Comparison of ENCODE assay signal across 19 mouse cellular contexts in genomic region chr2:31449902-31450301, GRCm38 (mm10). TPM values are rescaled to one million over a fixed set of nuclear protein-coding genes. Genes with fewer than 3 reads are reported as not detected.
DNase-seq lines count a peak whose midpoint lies in the region; ATAC-seq and TF ChIP-seq lines count a peak whose summit lies in the region.
"Had no signal": no experiment of that assay in that cellular context is flagged by ENCODE, and none has a peak within 500 bp of the region (broad histone marks: within the 10 kb centered on the region; RNA-seq: fewer than 3 reads in every experiment).

No protein-coding gene starts in this region.

- no peak for TF ChIP-seq CTCF in midbrain, postnatal 0 days (IDR thresholded peaks at IDR 0.05)

- H3K4me2 ChIP-seq in forebrain, embryonic 14.5 days (ENCODE audit: low read length), result no peak overlapping the region
- H3K4me2 ChIP-seq in forebrain, embryonic 16.5 days (ENCODE audit: low read length), result no peak overlapping the region
- no peak overlapping the region for H3K4me2 ChIP-seq in hindbrain, embryonic 12.5 days (replicated peaks)
- no peak overlapping the region for H3K4me2 ChIP-seq in hindbrain, embryonic 11.5 days (replicated peaks; ENCODE audit: low read depth, low read length)
- no peak overlapping the region for H3K4me2 ChIP-seq in midbrain, embryonic 13.5 days (replicated peaks)
- no peak overlapping the region for H3K4me2 ChIP-seq in midbrain, postnatal 0 days (ENCODE audit: low read depth, low read length, poor library complexity, severe bottlenecking)
- H3K4me2 ChIP-seq in neural tube, embryonic 15.5 days, result no peak overlapping the region
- H3K4me2 ChIP-seq: embryonic facial prominence, embryonic 13.5 days; forebrain, embryonic 12.5 days; lung, embryonic 14.5 days; midbrain, embryonic 12.5 days had no signal

- no peak overlapping the region for H3K9ac ChIP-seq in forebrain, embryonic 14.5 days (ENCODE audit: low read length)
- H3K9ac ChIP-seq in forebrain, embryonic 16.5 days (replicated peaks; ENCODE audit: low read depth, low read length), result no peak overlapping the region
- no peak overlapping the region for H3K9ac ChIP-seq in hindbrain, embryonic 12.5 days
- no peak overlapping the region for H3K9ac ChIP-seq in hindbrain, embryonic 11.5 days (ENCODE audit: low read depth, low read length)
- no peak overlapping the region for H3K9ac ChIP-seq in midbrain, embryonic 13.5 days (replicated peaks)
- no peak overlapping the region for H3K9ac ChIP-seq in midbrain, postnatal 0 days (replicated peaks; ENCODE audit: low read length, poor library complexity, severe bottlenecking)
- H3K9ac ChIP-seq in neural tube, embryonic 15.5 days (replicated peaks), result no peak overlapping the region
- H3K9ac ChIP-seq: embryonic facial prominence, embryonic 13.5 days; forebrain, embryonic 12.5 days; liver, embryonic 14.5 days; lung, embryonic 14.5 days; midbrain, embryonic 12.5 days had no signal

- H3K4me3 ChIP-seq in forebrain, embryonic 14.5 days (ENCODE audit: low read depth, low read length), result no peak overlapping the region
- H3K4me3 ChIP-seq in forebrain, embryonic 16.5 days (replicated peaks; ENCODE audit: low read length), result no peak overlapping the region
- no peak overlapping the region for H3K4me3 ChIP-seq in hindbrain, embryonic 12.5 days
- no peak overlapping the region for H3K4me3 ChIP-seq in hindbrain, embryonic 11.5 days (ENCODE audit: low read depth, low read length)
- no peak overlapping the region for H3K4me3 ChIP-seq in midbrain, embryonic 13.5 days (replicated peaks)
- no peak overlapping the region for H3K4me3 ChIP-seq in midbrain, postnatal 0 days (ENCODE audit: low read depth, low read length)
- no peak overlapping the region for H3K4me3 ChIP-seq in neural tube, embryonic 15.5 days (replicated peaks)
- H3K4me3 ChIP-seq: embryonic facial prominence, embryonic 13.5 days; forebrain, embryonic 12.5 days; midbrain, embryonic 12.5 days; myocyte had no signal

- H3K27ac ChIP-seq in forebrain, embryonic 14.5 days (ENCODE audit: low read depth, low read length), result no peak overlapping the region
- H3K27ac ChIP-seq in forebrain, embryonic 16.5 days (ENCODE audit: low read length), result no peak overlapping the region
- no peak overlapping the region; the same call in 1 of the 2 replicates for H3K27ac ChIP-seq in hindbrain, embryonic 12.5 days
- H3K27ac ChIP-seq in hindbrain, embryonic 11.5 days (ENCODE audit: low read depth, low read length), result no peak overlapping the region
- no peak overlapping the region for H3K27ac ChIP-seq in midbrain, embryonic 13.5 days
- H3K27ac ChIP-seq in midbrain, postnatal 0 days (ENCODE audit: low read depth, low read length), result no peak overlapping the region
- peak overlapping the region; percentile 23; the same call in 1 of the 2 replicates for H3K27ac ChIP-seq in neural tube, embryonic 15.5 days (replicated peaks)
- H3K27ac ChIP-seq: embryonic facial prominence, embryonic 13.5 days; kidney, postnatal 0 days; liver, embryonic 14.5 days; midbrain, embryonic 12.5 days had no signal

- peaks cover 18% of the 10 kb centered on the region for H3K4me1 ChIP-seq in forebrain, embryonic 14.5 days (ENCODE audit: control insufficient read depth, insufficient read depth, low read length)
- H3K4me1 ChIP-seq in forebrain, embryonic 16.5 days (replicated peaks; ENCODE audit: control insufficient read depth, insufficient read depth, low read length), result peaks cover 26% of the 10 kb centered on the region
- peaks cover 39% of the 10 kb centered on the region for H3K4me1 ChIP-seq in hindbrain, embryonic 12.5 days
- H3K4me1 ChIP-seq in hindbrain, embryonic 11.5 days (replicated peaks; ENCODE audit: control insufficient read depth, insufficient read depth, low read length), result peaks cover 8% of the 10 kb centered on the region
- H3K4me1 ChIP-seq in midbrain, embryonic 13.5 days (replicated peaks), result peaks cover 30% of the 10 kb centered on the region
- H3K4me1 ChIP-seq in midbrain, postnatal 0 days (ENCODE audit: insufficient read depth, low read length), result peaks cover 4% of the 10 kb centered on the region; the same call in 1 of the 2 replicates
- peaks cover 27% of the 10 kb centered on the region for H3K4me1 ChIP-seq in neural tube, embryonic 15.5 days

- DNase-seq in forebrain, embryonic 14.5 days (ENCODE audit: low spot score), result no peak
- no peak for DNase-seq in hindbrain, embryonic 11.5 days (ENCODE audit: low spot score)
- DNase-seq in midbrain, postnatal 0 days (ENCODE audit: low spot score), result no peak
- DNase-seq in layer of hippocampus, postnatal 25 days (ENCODE audit: extremely low spot score in 1 of 2, low spot score in 1 of 2), result no peak
- DNase-seq: kidney, adult 8-10 months; liver; thymus, adult 18-20 months; thymus, postnatal 25 days had no signal

- no peaks in the 10 kb centered on the region for H3K36me3 ChIP-seq in forebrain, embryonic 14.5 days (ENCODE audit: control insufficient read depth, insufficient read depth, low read length)
- H3K36me3 ChIP-seq in forebrain, embryonic 16.5 days (ENCODE audit: control insufficient read depth, insufficient read depth), result no peaks in the 10 kb centered on the region
- no peaks in the 10 kb centered on the region for H3K36me3 ChIP-seq in hindbrain, embryonic 12.5 days
- H3K36me3 ChIP-seq in hindbrain, embryonic 11.5 days (ENCODE audit: control insufficient read depth, insufficient read depth, low read length), result no peaks in the 10 kb centered on the region
- H3K36me3 ChIP-seq in midbrain, embryonic 13.5 days, result no peaks in the 10 kb centered on the region
- H3K36me3 ChIP-seq in midbrain, postnatal 0 days (ENCODE audit: insufficient read depth, low read length), result no peaks in the 10 kb centered on the region
- H3K36me3 ChIP-seq in neural tube, embryonic 15.5 days, result no peaks in the 10 kb centered on the region
- H3K36me3 ChIP-seq: embryonic facial prominence, embryonic 13.5 days; forebrain, embryonic 12.5 days; midbrain, embryonic 12.5 days had no signal

- H3K9me3 ChIP-seq in forebrain, embryonic 14.5 days (replicated peaks; ENCODE audit: control insufficient read depth, low read length), result no peaks in the 10 kb centered on the region
- no peaks in the 10 kb centered on the region for H3K9me3 ChIP-seq in forebrain, embryonic 16.5 days (ENCODE audit: control insufficient read depth, low read length)
- no peaks in the 10 kb centered on the region for H3K9me3 ChIP-seq in hindbrain, embryonic 12.5 days (replicated peaks)
- H3K9me3 ChIP-seq in hindbrain, embryonic 11.5 days (ENCODE audit: control insufficient read depth, low read length), result no peaks in the 10 kb centered on the region
- no peaks in the 10 kb centered on the region for H3K9me3 ChIP-seq in midbrain, embryonic 13.5 days
- H3K9me3 ChIP-seq in midbrain, postnatal 0 days (ENCODE audit: low read length), result no peaks in the 10 kb centered on the region
- H3K9me3 ChIP-seq in neural tube, embryonic 15.5 days (replicated peaks), result no peaks in the 10 kb centered on the region
- H3K9me3 ChIP-seq: embryonic facial prominence, embryonic 13.5 days; forebrain, embryonic 12.5 days; midbrain, embryonic 12.5 days had no signal

- no peaks in the 10 kb centered on the region for H3K27me3 ChIP-seq in forebrain, embryonic 14.5 days (replicated peaks; ENCODE audit: control insufficient read depth, insufficient read depth, low read length)
- H3K27me3 ChIP-seq in forebrain, embryonic 16.5 days (replicated peaks; ENCODE audit: control insufficient read depth, insufficient read depth, low read length), result no peaks in the 10 kb centered on the region
- peaks cover 16% of the 10 kb centered on the region; the same call in 1 of the 2 replicates for H3K27me3 ChIP-seq in hindbrain, embryonic 12.5 days
- H3K27me3 ChIP-seq in hindbrain, embryonic 11.5 days (ENCODE audit: control insufficient read depth, insufficient read depth, low read length), result peaks cover 3% of the 10 kb centered on the region; the same call in 1 of the 2 replicates
- H3K27me3 ChIP-seq in midbrain, embryonic 13.5 days, result peaks cover 22% of the 10 kb centered on the region
- H3K27me3 ChIP-seq in midbrain, postnatal 0 days (ENCODE audit: insufficient read depth, low read length), result no peaks in the 10 kb centered on the region
- H3K27me3 ChIP-seq in neural tube, embryonic 15.5 days (replicated peaks), result no peaks in the 10 kb centered on the region
- H3K27me3 ChIP-seq: embryonic facial prominence, embryonic 13.5 days had no signal

- WGBS in forebrain, embryonic 14.5 days, result 96% methylated on average over 4 of the region's 4 CpGs
- 91% methylated on average over 4 of the region's 4 CpGs for WGBS in forebrain, embryonic 16.5 days
- 96% methylated on average over 4 of the region's 4 CpGs for WGBS in hindbrain, embryonic 12.5 days
- WGBS in hindbrain, embryonic 11.5 days, result 96% methylated on average over 4 of the region's 4 CpGs
- WGBS in midbrain, embryonic 13.5 days, result 96% methylated on average over 4 of the region's 4 CpGs
- WGBS in midbrain, postnatal 0 days, result 97% methylated on average over 4 of the region's 4 CpGs
- 93% methylated on average over 4 of the region's 4 CpGs for WGBS in neural tube, embryonic 15.5 days

- ATAC-seq in forebrain, embryonic 14.5 days, result peak; percentile 19; the same call in 1 of the 2 replicates
- ATAC-seq in forebrain, embryonic 16.5 days, result no peak; the same call in 1 of the 2 replicates
- ATAC-seq in hindbrain, embryonic 12.5 days (ENCODE audit: low FRiP score), result peak; percentile 42
- ATAC-seq in hindbrain, embryonic 11.5 days (ENCODE audit: low FRiP score), result no peak
- peak; percentile 35; the same call in 1 of the 2 replicates for ATAC-seq in midbrain, embryonic 13.5 days
- no peak for ATAC-seq in midbrain, postnatal 0 days (ENCODE audit: low FRiP score)
- ATAC-seq in neural tube, embryonic 15.5 days (ENCODE audit: low FRiP score), result no peak

RNA-seq across cellular contexts. Expression of gene Ass1, which starts 20.1 kb away (rescaled TPM):
- polyA plus RNA-seq in forebrain, embryonic 14.5 days (2014; fragmentation: Nextera tagmentation; extraction: Ambion mirVana), result 6.3 and 6.9 TPM in 2 replicates
- polyA plus RNA-seq in forebrain, embryonic 16.5 days (2015; fragmentation: Nextera tagmentation; extraction: Ambion mirVana), result 6.0 and 8.0 TPM in 2 replicates
- polyA plus RNA-seq in hindbrain, embryonic 12.5 days (2016; fragmentation: Nextera tagmentation; extraction: Ambion mirVana), result 7.2 and 7.7 TPM in 2 replicates
- polyA plus RNA-seq in hindbrain, embryonic 11.5 days (2014; fragmentation: Nextera tagmentation; extraction: Ambion mirVana), result 10.3 and 11.0 TPM in 2 replicates
- polyA plus RNA-seq in midbrain, embryonic 13.5 days (2015; fragmentation: Nextera tagmentation; extraction: Ambion mirVana), result 10.5 and 12.1 TPM in 2 replicates
- total RNA-seq in midbrain, postnatal 0 days (2014; rRNA removed), result 17.4 and 24.9 TPM in 2 replicates
- 26.4 and 30.3 TPM in 2 replicates for polyA plus RNA-seq in midbrain, postnatal 0 days (2015; fragmentation: Nextera tagmentation; extraction: Ambion mirVana)
- 9.1 and 21.3 TPM in 2 replicates for polyA plus RNA-seq in neural tube, embryonic 15.5 days (2015; fragmentation: Nextera tagmentation; extraction: Ambion mirVana)
- 10 to 100 TPM; 17.7 to 20.8 TPM for total RNA-seq in layer of hippocampus, postnatal 25 days (2021)

Comparison
In these comparisons a context has a peak if more than half of its experiments do, and no peak if none do; other contexts are left out.
1. ATAC-seq: peak in forebrain, embryonic 14.5 days (single experiment), hindbrain, embryonic 12.5 days (single experiment) and midbrain, embryonic 13.5 days (single experiment); none in forebrain, embryonic 16.5 days (single experiment), hindbrain, embryonic 11.5 days (single experiment), midbrain, postnatal 0 days (single experiment) and neural tube, embryonic 15.5 days (single experiment).